Mouse (Mus musculus) myocyte (in vitro differentiated cells): ENCODE results near the gene Usp18.

Experiments
- E2F4 ChIP-seq: IDR thresholded peaks from one replicate; pipeline ENCODE4 v1.6.1; 2011; ENCODE audit warnings: mild to moderate bottlenecking, control low read depth, moderate library complexity; ENCODE audit not compliant: insufficient read depth
- MYOG ChIP-seq, 3 experiments: IDR thresholded peaks; one replicate each; pipeline ENCODE4 v1.6.1; 2011; ENCODE audit warnings: control low read depth in 2 of 3, low read depth in 2 of 3, mild to moderate bottlenecking in 2 of 3; ENCODE audit not compliant: insufficient read length in 2 of 3, control insufficient read depth in 1 of 3, insufficient read depth in 1 of 3
- POLR2A ChIP-seq: IDR thresholded peaks from one replicate; pipeline ENCODE4 v1.6.1; 2011; ENCODE audit warnings: low read depth, mild to moderate bottlenecking, control low read depth, moderate library complexity; ENCODE audit not compliant: insufficient read length
- TCF12 ChIP-seq: IDR thresholded peaks from one replicate; pipeline ENCODE4 v1.6.1; 2011; ENCODE audit warnings: mild to moderate bottlenecking, control low read depth; ENCODE audit not compliant: poor library complexity, insufficient read depth, severe bottlenecking

DNA sequence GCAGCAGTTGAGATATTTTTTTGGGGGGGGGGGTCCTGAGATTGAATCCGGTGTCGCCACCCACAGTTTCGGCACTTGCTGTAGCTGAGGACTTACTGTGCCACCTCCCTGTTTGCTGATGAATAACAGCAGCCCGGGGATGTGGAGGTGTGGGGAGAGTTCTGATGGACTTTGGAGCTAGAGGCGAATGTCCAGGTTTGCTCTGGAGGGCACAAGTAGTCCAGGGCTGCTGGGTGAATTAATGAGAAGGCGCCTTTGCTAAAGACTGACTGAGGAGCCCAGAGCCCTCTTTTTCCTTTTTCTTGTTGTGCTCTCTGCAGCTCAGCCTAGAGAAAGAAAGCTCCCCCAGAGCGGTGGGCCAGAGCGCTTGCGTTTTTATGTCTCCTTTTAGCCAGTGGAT, 58.9 kb downstream of the Usp18 start:
- no peak for TF ChIP-seq TCF12
- TF ChIP-seq MYOG (IDR thresholded peaks at IDR 0.05; ENCODE audit: control insufficient read depth in 1 of 3, insufficient read depth in 1 of 3, insufficient read length in 2 of 3, low read depth in 2 of 3), result no peak
- TF ChIP-seq E2F4, result no peak
- TF ChIP-seq POLR2A, result no peak
